In genomic region chr2:43978177-43979013, GRCm38 (mm10) we compare ENCODE assay signal across 14 mouse cellular contexts.
DNase-seq lines count a peak whose midpoint lies in the region; ATAC-seq lines count a peak whose summit lies in the region.
"Had no signal": no experiment of that assay in that cellular context is flagged by ENCODE, and none has a peak within 500 bp of the region (broad histone marks: within the 10 kb centered on the region; RNA-seq: fewer than 3 reads in every experiment).

No protein-coding gene starts in this region.

- 71% methylated on average over 13 of the region's 13 CpGs for WGBS in midbrain, embryonic 15.5 days
- 88% methylated on average over 13 of the region's 13 CpGs for WGBS in midbrain, embryonic 11.5 days

- no peak overlapping the region for H3K4me3 ChIP-seq in midbrain, embryonic 15.5 days
- H3K4me3 ChIP-seq in midbrain, embryonic 11.5 days (ENCODE audit: low read depth, low read length) = no peak overlapping the region
- H3K4me3 ChIP-seq: intestine, embryonic 15.5 days; liver, embryonic 15.5 days had no signal

- intact Hi-C loops in left cerebral cortex, postnatal 14 days (cut with DNase I) = no loop called here

- ATAC-seq in midbrain, embryonic 15.5 days (replicated peaks) = no peak
- ATAC-seq in midbrain, embryonic 11.5 days (ENCODE audit: low FRiP score) = no peak
- ATAC-seq: intestine, embryonic 15.5 days had no signal

- peaks cover 3% of the 10 kb centered on the region; the same call in 1 of the 2 replicates for H3K4me1 ChIP-seq in midbrain, embryonic 15.5 days
- no peaks in the 10 kb centered on the region for H3K4me1 ChIP-seq in midbrain, embryonic 11.5 days (ENCODE audit: control insufficient read depth, insufficient read depth, low read length)
- H3K4me1 ChIP-seq: intestine, embryonic 15.5 days; liver, embryonic 15.5 days had no signal

- no peaks in the 10 kb centered on the region for H3K36me3 ChIP-seq in midbrain, embryonic 15.5 days (replicated peaks)
- H3K36me3 ChIP-seq in midbrain, embryonic 11.5 days (ENCODE audit: control insufficient read depth, insufficient read depth, low read length) = no peaks in the 10 kb centered on the region
- H3K36me3 ChIP-seq: intestine, embryonic 15.5 days; liver, embryonic 15.5 days had no signal

- no peaks in the 10 kb centered on the region for H3K9me3 ChIP-seq in midbrain, embryonic 15.5 days
- no peaks in the 10 kb centered on the region for H3K9me3 ChIP-seq in midbrain, embryonic 11.5 days (ENCODE audit: control insufficient read depth, low read length)
- H3K9me3 ChIP-seq: intestine, embryonic 15.5 days; liver, embryonic 15.5 days had no signal

- H3K27ac ChIP-seq in midbrain, embryonic 15.5 days = 0 out of 2 replicates have a peak overlapping the region, but pooled peaks have one; percentile 15
- no peak overlapping the region; the same call in 1 of the 2 replicates for H3K27ac ChIP-seq in midbrain, embryonic 11.5 days (ENCODE audit: low read depth, low read length)
- H3K27ac ChIP-seq: intestine, embryonic 15.5 days; liver, embryonic 15.5 days had no signal

- peak; percentile 30 to 55 for DNase-seq in frontal cortex, postnatal 36 days (ENCODE audit: low spot score in 2 of 2)
- DNase-seq in frontal cortex, postnatal 14 days (ENCODE audit: low spot score in 2 of 2) = no peak
- DNase-seq in midbrain, embryonic 11.5 days (ENCODE audit: low spot score, missing footprints) = no peak
- peak; percentile 21 to 35 for DNase-seq in left cerebral cortex, postnatal 14 days (ENCODE audit: low spot score in 2 of 2)
- peak; percentile 16 for DNase-seq in right cerebral cortex, postnatal 4 days
- no peak for DNase-seq in cerebellum, adult 18-20 months
- DNase-seq in spleen, postnatal 10 days (ENCODE audit: low spot score in 2 of 2) = no peak
- DNase-seq: adrenal gland, adult 2 months; gastrocnemius, postnatal 36 days; kidney, postnatal 14 days; thymus, adult 2 months had no signal

- H3K4me2 ChIP-seq in midbrain, embryonic 15.5 days = no peak overlapping the region
- H3K4me2 ChIP-seq in midbrain, embryonic 11.5 days = no peak overlapping the region
- H3K4me2 ChIP-seq: intestine, embryonic 15.5 days; liver, embryonic 15.5 days had no signal

- H3K27me3 ChIP-seq in midbrain, embryonic 15.5 days (replicated peaks) = no peaks in the 10 kb centered on the region
- H3K27me3 ChIP-seq in midbrain, embryonic 11.5 days (ENCODE audit: control insufficient read depth, insufficient read depth, low read length) = no peaks in the 10 kb centered on the region
- H3K27me3 ChIP-seq: intestine, embryonic 15.5 days; liver, embryonic 15.5 days had no signal

- H3K9ac ChIP-seq in midbrain, embryonic 15.5 days = no peak overlapping the region
- no peak overlapping the region for H3K9ac ChIP-seq in midbrain, embryonic 11.5 days (ENCODE audit: low read length)
- H3K9ac ChIP-seq: intestine, embryonic 15.5 days; liver, embryonic 15.5 days had no signal

Comparison
In these comparisons a context has a peak if more than half of its experiments do, and no peak if none do; other contexts are left out.
1. DNase-seq: peak in frontal cortex, postnatal 36 days (2 of 2), left cerebral cortex, postnatal 14 days (2 of 2) and right cerebral cortex, postnatal 4 days (single experiment); none in frontal cortex, postnatal 14 days (0 of 2), midbrain, embryonic 11.5 days (single experiment), cerebellum, adult 18-20 months (0 of 2) and spleen, postnatal 10 days (0 of 2).